Mouse (Mus musculus) layer of hippocampus, adult 8-10 months (tissue): ENCODE results near the gene Ccdc188. TPM values are rescaled to one million over a fixed set of nuclear protein-coding genes. Genes with fewer than 3 reads are reported as not detected.

Source experiments
- total RNA-seq, 4 experiments: library from RNA; stranded (reverse); gene quantifications; 2 replicates each; pipeline ENCODE4 v1.2.4; 2022

Ccdc188 gene
- total RNA-seq, 4 experiments from 2014 or later = not detected

Other genes with a start within 250 kb of the Ccdc188 start
- not detected for gene Vpreb2, start 237.5 kb upstream of the Ccdc188 start, total RNA-seq
- 10 to 100 TPM; 72.9 to 89.1 (median 76.9) TPM for gene Dgcr6, start 165.0 kb upstream of the Ccdc188 start, total RNA-seq
- 10 to 100 TPM; 39.8 to 45.6 (median 40.5) TPM for gene Prodh, start 127.7 kb upstream of the Ccdc188 start, total RNA-seq
- gene Rtn4r, start 90.2 kb upstream of the Ccdc188 start, total RNA-seq = 10 to 100 TPM; 96.1 to 98.8 (median 97.6) TPM
- gene Zdhhc8, start 17.3 kb downstream of the Ccdc188 start, total RNA-seq = 10 to 100 TPM; 60.7 to 90.9 (median 69.7) TPM
- gene Trmt2a, start 30.8 kb downstream of the Ccdc188 start, total RNA-seq = 10 to 100 TPM; 55.2 to 69.1 (median 57.6) TPM
- 10 to 100 TPM; 70.8 to 97.7 (median 84.0) TPM for gene Ranbp1, start 30.9 kb downstream of the Ccdc188 start, total RNA-seq
- gene Gm49776, start 40.4 kb downstream of the Ccdc188 start, total RNA-seq = not detected
- gene Dgcr8, start 71.4 kb downstream of the Ccdc188 start, total RNA-seq = 10 to 100 TPM; 40.5 to 65.1 (median 46.7) TPM
- gene Tango2, start 130.2 kb downstream of the Ccdc188 start, total RNA-seq = 100 to 1,000 TPM; 112 to 138 (median 127) TPM
- 10 to 100 TPM; 35.5 to 52.4 (median 41.6) TPM for gene Arvcf, start 130.3 kb downstream of the Ccdc188 start, total RNA-seq
- 10 to 100 TPM; 19.4 to 24.4 (median 21.0) TPM for gene Txnrd2, start 208.5 kb downstream of the Ccdc188 start, total RNA-seq
- gene Comt, start 209.0 kb downstream of the Ccdc188 start, total RNA-seq = 10 to 100 TPM; 67.1 to 80.6 (median 76.9) TPM